Comparison of ENCODE assay signal across 9 mouse cellular contexts in the genomic region with DNA sequence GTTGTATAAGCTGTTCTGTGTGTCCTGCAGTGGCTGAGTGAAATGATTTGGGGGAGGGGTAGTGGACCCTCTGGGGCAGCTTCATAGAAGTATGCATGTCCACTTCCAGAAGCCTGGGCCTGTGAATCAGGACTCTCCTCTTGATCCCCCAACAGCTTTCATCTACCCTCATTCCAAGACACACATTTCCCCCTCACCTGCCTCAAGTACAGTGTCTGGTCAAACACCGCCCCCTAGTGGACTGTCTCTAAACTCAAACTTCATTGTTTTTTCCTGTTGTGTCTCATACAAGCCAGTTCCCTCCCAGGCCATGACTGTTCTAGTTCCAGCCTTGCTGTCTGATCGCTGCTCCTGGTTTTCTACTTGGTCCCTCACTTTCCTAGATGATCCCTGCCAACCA. TPM values are rescaled to one million over a fixed set of nuclear protein-coding genes. Genes with fewer than 3 reads are reported as not detected.
DNase-seq lines count a peak whose midpoint lies in the region; ATAC-seq lines count a peak whose summit lies in the region.
"Had no signal": no experiment of that assay in that cellular context is flagged by ENCODE, and none has a peak within 500 bp of the region (broad histone marks: within the 10 kb centered on the region; RNA-seq: fewer than 3 reads in every experiment).

No protein-coding gene starts in this region.

- no peak overlapping the region for H3K4me2 ChIP-seq in neural tube, embryonic 15.5 days
- H3K4me2 ChIP-seq in liver, embryonic 13.5 days: no peak overlapping the region

- no peaks in the 10 kb centered on the region for H3K36me3 ChIP-seq in neural tube, embryonic 15.5 days
- 0 out of 2 replicates have a peak, but pooled peaks cover 4% of the 10 kb centered on the region for H3K36me3 ChIP-seq in liver, embryonic 13.5 days

- no peak overlapping the region for H3K27ac ChIP-seq in neural tube, embryonic 15.5 days (replicated peaks)
- no peak overlapping the region for H3K27ac ChIP-seq in liver, embryonic 13.5 days

- DNase-seq in neural tube, embryonic 10.5 days (ENCODE audit: extremely low spot score, low spot score): peak; percentile 68
- DNase-seq in adrenal gland, adult 2 months: peak; percentile 31
- DNase-seq in embryo, embryonic 10.5 days (ENCODE audit: low spot score): peak; percentile 84
- peak; percentile 72 for DNase-seq in induced T-regulatory cell, adult 2 months (ENCODE audit: low read depth)
- peak; percentile 13 for DNase-seq in liver, embryonic 13.5 days
- peak; percentile 62 for DNase-seq in ovary, postnatal 14 days (ENCODE audit: low spot score)

- 21% methylated on average over 2 of the region's 2 CpGs for WGBS in neural tube, embryonic 15.5 days
- WGBS in liver, embryonic 13.5 days (ENCODE audit: insufficient replicate concordance): 6% methylated on average over 2 of the region's 2 CpGs

- ATAC-seq in neural tube, embryonic 15.5 days (ENCODE audit: low FRiP score): no peak
- no peak for ATAC-seq in liver, embryonic 13.5 days (ENCODE audit: low read depth)
- no peak for ATAC-seq in erythroblast, adult 5-6 weeks (replicated peaks; ENCODE audit: low FRiP score, poor library complexity, severe bottlenecking)

- H3K9ac ChIP-seq in neural tube, embryonic 15.5 days (replicated peaks): no peak overlapping the region
- no peak overlapping the region for H3K9ac ChIP-seq in liver, embryonic 13.5 days

- H3K9me3 ChIP-seq in neural tube, embryonic 15.5 days (replicated peaks): no peaks in the 10 kb centered on the region
- no peaks in the 10 kb centered on the region for H3K9me3 ChIP-seq in liver, embryonic 13.5 days (replicated peaks)
- H3K9me3 ChIP-seq: megakaryocyte, embryonic 14.5 days had no signal

- no peak overlapping the region for H3K4me3 ChIP-seq in neural tube, embryonic 15.5 days (replicated peaks)
- no peak overlapping the region for H3K4me3 ChIP-seq in liver, embryonic 13.5 days (replicated peaks)
- H3K4me3 ChIP-seq: megakaryocyte, embryonic 14.5 days had no signal

- H3K27me3 ChIP-seq in neural tube, embryonic 15.5 days (replicated peaks): no peaks in the 10 kb centered on the region
- H3K27me3 ChIP-seq in liver, embryonic 13.5 days: no peaks in the 10 kb centered on the region

- no peaks in the 10 kb centered on the region for H3K4me1 ChIP-seq in neural tube, embryonic 15.5 days
- H3K4me1 ChIP-seq in liver, embryonic 13.5 days (replicated peaks): no peaks in the 10 kb centered on the region

RNA-seq across cellular contexts. Expression of gene Cyb5r2, which starts 9.9 kb away (rescaled TPM):
- polyA plus RNA-seq in neural tube, embryonic 15.5 days (2015; fragmentation: Nextera tagmentation; extraction: Ambion mirVana): 0.09 and 0.26 TPM in 2 replicates
- not detected for total RNA-seq in adrenal gland, adult 2 months (2021)
- 0.15 TPM in 1 of 2 replicates, not detected in the other for polyA plus RNA-seq in adrenal gland, adult 2 months (2012; rRNA removed)
- polyA plus RNA-seq in liver, embryonic 13.5 days (2015; fragmentation: Nextera tagmentation; extraction: Ambion mirVana): 0.03 and 0.09 TPM in 2 replicates
- not detected in 2 replicates for total RNA-seq in erythroblast, adult 5-6 weeks (2015; ENCODE audit: low replicate concordance)
- total RNA-seq in erythroblast, adult 5-6 weeks (2017; ENCODE audit: low replicate concordance): 0.14 TPM in 1 of 2 replicates, not detected in the other

RNA-seq across cellular contexts. Expression of gene Ovch2, which starts 53.1 kb away (rescaled TPM):
- not detected in 2 replicates for polyA plus RNA-seq in neural tube, embryonic 15.5 days (2015; fragmentation: Nextera tagmentation; extraction: Ambion mirVana)
- not detected for total RNA-seq in adrenal gland, adult 2 months (2021)
- polyA plus RNA-seq in adrenal gland, adult 2 months (2012; rRNA removed): not detected in 2 replicates
- polyA plus RNA-seq in liver, embryonic 13.5 days (2015; fragmentation: Nextera tagmentation; extraction: Ambion mirVana): not detected in 2 replicates
- total RNA-seq in erythroblast, adult 5-6 weeks (2015; ENCODE audit: low replicate concordance): not detected in 2 replicates
- total RNA-seq in erythroblast, adult 5-6 weeks (2017; ENCODE audit: low replicate concordance): not detected in 2 replicates

Comparison
In these comparisons a context has a peak if more than half of its experiments do, and no peak if none do; other contexts are left out.
1. DNase-seq: peak in every context shown above with its lines; median percentile 84 in embryo, embryonic 10.5 days; 72 in induced T-regulatory cell, adult 2 months; 68 in neural tube, embryonic 10.5 days; 62 in ovary, postnatal 14 days; 31 in adrenal gland, adult 2 months; 13 in liver, embryonic 13.5 days.